Mouse (Mus musculus) brain, embryonic 14.5 days (tissue): ENCODE measurements around the gene Fam57b.

ENCODE experiments used
- CTCF ChIP-seq: fragments of 200-500 bp; IDR thresholded peaks from 2 replicates; pipeline ENCODE4 v1.5.1; 2012; ENCODE audit warnings: inconsistent platforms, mild to moderate bottlenecking, moderate library complexity, borderline replicate concordance; ENCODE audit not compliant: insufficient read depth, insufficient read length; ENCODE audit errors: extremely low read depth
- POLR2A ChIP-seq: fragments of 200-500 bp; IDR thresholded peaks from 2 replicates; pipeline ENCODE4 v1.6.1; 2012; ENCODE audit warnings: mild to moderate bottlenecking, inconsistent platforms, borderline replicate concordance; ENCODE audit not compliant: poor library complexity, insufficient read depth, insufficient read length, severe bottlenecking; ENCODE audit errors: extremely low read depth

GRCm38 (mm10) chr7:126867534-126867933 is 70.1 kb downstream of the Fam57b start:
- TF ChIP-seq POLR2A, result no peak
- no peak for TF ChIP-seq CTCF
